Mouse (Mus musculus) G1E (cell line): ENCODE results near the gene Tarsl2.

Experiments used
- CTCF ChIP-seq: IDR thresholded peaks from 2 replicates; pipeline ENCODE4 v1.5.1; 2012; ENCODE audit warnings: low read depth, low read length, inconsistent platforms, mixed read lengths
- TAL1 ChIP-seq: conservative IDR thresholded peaks from 2 replicates; pipeline ENCODE4 v1.6.1; 2012; ENCODE audit warnings: low read depth, low read length, inconsistent platforms, mixed read lengths

DNA sequence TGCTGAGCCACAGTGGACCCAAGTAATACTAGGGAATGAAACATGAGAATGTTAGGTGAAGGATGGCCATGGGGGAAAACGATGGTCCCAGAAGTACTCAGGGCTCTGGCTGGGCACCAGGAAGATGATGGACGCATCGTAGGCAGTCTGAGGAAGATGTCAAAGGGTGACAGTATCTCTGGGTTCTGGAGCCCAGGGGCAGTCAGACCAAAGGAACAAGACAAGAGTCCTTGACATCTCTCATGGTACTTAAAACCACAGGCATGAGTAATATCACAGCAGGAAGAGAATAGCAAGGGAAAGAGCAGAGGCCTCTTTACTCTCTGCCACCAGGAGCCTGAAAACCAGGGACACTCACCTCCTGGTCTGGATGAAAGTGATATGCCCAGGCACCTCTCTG, 90.6 kb downstream of the Tarsl2 start:
- TF ChIP-seq CTCF (no peak), TAL1 (no peak)
